Mouse (Mus musculus): ENCODE measurements around the gene Trp53rkb. TPM values are rescaled to one million over a fixed set of nuclear protein-coding genes. Genes with fewer than 3 reads are reported as not detected.

Gene Trp53rkb
- polyA plus RNA-seq, 2 experiments from 2014 or later: 0.41 to 1.0 TPM

- ATAC-seq: no peak
Measured at GRCm38 (mm10) chr2:166799615-166800472, 7.5 kb downstream of the Trp53rkb start.

GRCm38 (mm10) chr2:166800473-166800857 is 8.1 kb downstream of the Trp53rkb start:
- no peak for ATAC-seq

- ATAC-seq: no peak
Measured at GRCm38 (mm10) chr2:166801436-166801835, 9.1 kb downstream of the Trp53rkb start.

- ATAC-seq: no peak
Measured at GRCm38 (mm10) chr2:166803298-166803697, 11.0 kb downstream of the Trp53rkb start.

GRCm38 (mm10) chr2:166805250-166806172 is 13.2 kb downstream of the Trp53rkb start, which contains the start of gene Arfgef2:
Gene Arfgef2 (plus strand): TSS chr2:166805588.
- peak; percentile 92 for ATAC-seq

- no peak for ATAC-seq
Measured at GRCm38 (mm10) chr2:166806173-166806705, 13.9 kb downstream of the Trp53rkb start.

GRCm38 (mm10) chr2:166806813-166807212 is 14.5 kb downstream of the Trp53rkb start:
- ATAC-seq: no peak

- ATAC-seq: no peak
Measured at GRCm38 (mm10) chr2:166809499-166809898, 17.2 kb downstream of the Trp53rkb start.

- ATAC-seq: no peak
Measured at GRCm38 (mm10) chr2:166810821-166811220, 18.5 kb downstream of the Trp53rkb start.

GRCm38 (mm10) chr2:166818463-166819143 is 26.3 kb downstream of the Trp53rkb start:
- no peak for ATAC-seq

- no peak for ATAC-seq
Measured at GRCm38 (mm10) chr2:166819849-166820248, 27.5 kb downstream of the Trp53rkb start.

- ATAC-seq: no peak
Measured at GRCm38 (mm10) chr2:166820844-166821243, 28.5 kb downstream of the Trp53rkb start.

- no peak for ATAC-seq
Measured at GRCm38 (mm10) chr2:166821406-166821805, 29.1 kb downstream of the Trp53rkb start.

GRCm38 (mm10) chr2:166822119-166822826 is 29.9 kb downstream of the Trp53rkb start:
- no peak for ATAC-seq

- ATAC-seq: no peak
Measured at GRCm38 (mm10) chr2:166822901-166823300, 30.6 kb downstream of the Trp53rkb start.

GRCm38 (mm10) chr2:166824386-166824785 is 32.1 kb downstream of the Trp53rkb start:
- no peak for ATAC-seq

- ATAC-seq: no peak
Measured at GRCm38 (mm10) chr2:166824998-166825397, 32.7 kb downstream of the Trp53rkb start.

GRCm38 (mm10) chr2:166826491-166827224 is 34.3 kb downstream of the Trp53rkb start:
- no peak for ATAC-seq

GRCm38 (mm10) chr2:166828306-166828705 is 36.0 kb downstream of the Trp53rkb start:
- no peak for ATAC-seq

GRCm38 (mm10) chr2:166830350-166830749 is 38.0 kb downstream of the Trp53rkb start:
- no peak for ATAC-seq

GRCm38 (mm10) chr2:166834091-166834490 is 41.8 kb downstream of the Trp53rkb start:
- ATAC-seq: no peak

Measured in activated CD4-positive, CD25-positive, alpha-beta regulatory T cell, adult 4 months (primary cell).